Mouse (Mus musculus): ENCODE measurements around the gene Cd40.

The Cd40 gene

DNA sequence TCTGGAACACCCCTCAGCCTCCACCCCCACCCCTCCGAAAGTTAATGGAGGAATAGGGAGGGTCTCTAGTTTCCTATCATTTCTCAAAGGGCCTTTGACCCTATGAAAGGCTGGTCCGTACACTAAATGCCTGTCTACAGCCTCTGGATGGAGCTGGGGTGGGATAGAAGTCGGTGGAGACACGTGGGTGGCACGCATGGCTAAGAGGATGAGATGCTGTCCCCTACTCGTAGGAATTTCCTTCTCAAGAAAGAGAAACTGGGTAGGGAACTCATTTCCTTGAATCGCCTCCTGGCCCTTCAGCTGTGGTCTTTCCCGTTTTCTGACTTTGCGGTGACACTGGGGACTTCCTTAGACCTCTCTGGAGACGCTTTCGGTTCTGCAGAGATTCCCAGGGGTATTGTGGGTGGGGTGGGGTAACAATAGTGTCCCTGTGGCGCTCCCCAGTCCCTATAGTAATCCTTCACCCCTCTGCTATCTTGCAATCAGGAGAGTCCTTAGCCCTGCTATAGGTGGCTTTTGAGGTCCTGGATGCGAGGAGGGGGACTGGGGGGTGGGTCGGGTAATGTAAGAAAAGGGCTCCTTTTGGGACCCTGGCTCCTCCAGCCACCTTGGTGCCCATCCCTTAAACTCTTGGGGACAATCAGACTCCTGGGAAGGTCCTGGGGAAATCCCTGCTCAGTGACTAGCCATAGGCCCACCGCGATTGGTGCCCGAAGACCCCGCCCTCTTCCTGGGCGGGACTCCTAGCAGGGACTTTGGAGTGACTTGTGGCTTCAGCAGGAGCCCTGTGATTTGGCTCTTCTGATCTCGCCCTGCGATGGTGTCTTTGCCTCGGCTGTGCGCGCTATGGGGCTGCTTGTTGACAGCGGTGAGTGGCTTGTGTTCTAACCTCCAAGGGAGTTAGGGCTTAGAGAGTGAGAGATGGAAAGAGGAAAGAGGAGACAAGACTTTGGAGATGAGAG, at the start of gene Cd40:
TSS of gene Cd40 (plus strand) at position 740 of the 965 bp plus-strand sequence.
- peak in 1 of 2 experiments; percentile 48 for DNase-seq (ENCODE audit: low spot score in 2 of 2)

DNA sequence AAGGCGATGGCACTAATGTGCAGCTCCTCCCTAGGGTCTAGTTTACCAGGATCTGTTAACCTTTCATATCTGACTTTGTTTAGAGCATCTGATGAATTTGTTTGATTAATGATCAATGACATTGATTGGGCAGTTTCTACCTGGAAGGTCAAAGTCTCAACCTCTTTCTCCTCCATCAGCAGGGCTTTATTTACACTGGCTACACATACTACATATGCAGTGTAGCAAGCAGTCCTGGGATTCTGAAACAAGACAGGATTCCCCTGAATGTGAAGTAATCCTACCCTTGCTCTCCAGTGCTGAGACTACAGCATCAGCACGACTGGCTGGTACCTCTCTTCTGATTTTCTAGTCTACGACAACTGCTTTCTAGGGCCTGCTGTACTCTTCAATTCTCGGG, 48.6 kb upstream of the Cd40 start:
- no peak for DNase-seq (ENCODE audit: low spot score in 2 of 2)

DNA sequence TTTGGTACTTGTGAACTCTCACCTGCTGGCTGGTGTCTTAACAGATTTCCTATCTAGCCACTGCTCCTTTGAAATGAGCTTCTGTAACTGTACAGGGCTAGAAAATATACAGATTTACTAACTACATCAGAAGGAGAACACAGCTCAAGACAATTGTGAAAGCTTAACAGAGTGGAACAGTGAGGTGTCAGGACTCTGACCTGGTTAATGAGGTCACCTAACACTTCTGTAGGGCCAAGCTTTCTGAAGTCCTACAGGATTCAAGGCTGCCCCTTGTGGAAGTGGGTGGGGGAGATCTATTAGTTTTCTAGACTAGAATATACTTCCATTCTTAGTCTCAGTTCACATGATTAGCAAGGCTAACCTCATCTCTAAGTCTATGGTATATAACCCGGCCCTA, 47.4 kb upstream of the Cd40 start:
- no peak for DNase-seq (ENCODE audit: low spot score in 2 of 2)

- no peak for DNase-seq (ENCODE audit: low spot score in 2 of 2)
Measured at GRCm38 (mm10) chr2:165009161-165009560, 46.3 kb upstream of the Cd40 start.

GRCm38 (mm10) chr2:165009581-165009980, 45.8 kb upstream of the Cd40 start:
- no peak for DNase-seq (ENCODE audit: low spot score in 2 of 2)

- no peak for DNase-seq (ENCODE audit: low spot score in 2 of 2)
Measured at GRCm38 (mm10) chr2:165010351-165010750, 45.1 kb upstream of the Cd40 start.

DNA sequence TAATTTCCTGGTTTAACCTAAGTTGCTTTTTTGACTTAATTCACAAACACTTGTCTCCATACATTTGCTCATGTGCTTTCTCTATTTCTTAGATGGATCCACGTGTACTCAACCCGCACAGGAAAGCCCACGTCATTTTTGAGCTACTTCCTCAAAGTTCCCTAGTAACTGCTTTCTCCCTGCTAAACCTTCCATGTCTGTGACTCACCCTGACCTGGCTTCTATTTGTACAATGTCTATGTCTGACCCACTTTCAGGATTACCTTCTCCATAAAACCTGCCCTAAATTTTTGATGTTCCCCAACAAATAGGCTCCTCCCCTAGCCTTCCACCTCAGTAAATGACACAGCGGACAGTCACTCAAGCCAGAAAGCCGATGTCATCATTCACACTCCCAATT, 40.5 kb upstream of the Cd40 start:
- no peak for DNase-seq (ENCODE audit: low spot score in 2 of 2)

DNA sequence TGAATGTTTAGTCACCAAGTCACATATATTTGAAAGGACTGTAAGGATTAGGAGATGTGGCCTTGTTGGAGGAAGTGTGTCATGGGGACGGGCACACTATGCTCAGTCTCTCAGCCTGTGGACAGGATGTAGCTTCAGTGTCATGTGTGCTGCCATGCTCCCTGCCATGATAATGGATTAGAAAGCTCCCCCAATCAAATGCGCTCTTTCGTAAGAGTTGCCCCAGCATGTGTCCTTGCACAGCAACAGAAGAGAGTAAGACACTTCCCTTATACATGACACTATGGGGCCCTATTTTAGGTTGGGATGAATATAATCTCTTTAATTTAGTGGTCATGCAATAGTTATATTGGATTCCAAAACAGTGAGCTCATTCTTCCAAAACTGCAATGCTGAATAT, 34.9 kb upstream of the Cd40 start:
- no peak for DNase-seq (ENCODE audit: low spot score in 2 of 2)

- no peak for DNase-seq (ENCODE audit: low spot score in 2 of 2)
Measured at GRCm38 (mm10) chr2:165027163-165027562, 28.3 kb upstream of the Cd40 start.

DNA sequence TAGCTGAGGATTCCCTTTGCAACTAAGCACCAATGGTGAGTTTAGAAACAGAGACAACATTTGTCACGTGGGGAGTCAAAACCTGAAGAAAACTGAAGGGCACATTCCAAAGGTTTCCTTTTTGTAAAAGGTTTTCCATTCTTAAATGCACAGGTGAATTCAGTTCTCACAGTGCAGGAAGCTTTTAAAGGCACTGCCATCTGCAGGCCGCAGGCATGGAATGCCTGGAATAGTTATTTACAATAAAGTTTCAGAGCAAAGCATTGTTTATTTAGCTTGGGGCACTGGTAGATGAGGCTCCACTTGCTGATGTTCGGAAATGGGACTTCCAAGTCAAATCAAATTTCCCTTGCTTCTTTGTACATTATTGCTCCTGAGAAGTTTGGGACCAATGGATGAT, 22.9 kb upstream of the Cd40 start:
- no peak for DNase-seq (ENCODE audit: low spot score in 2 of 2)

GRCm38 (mm10) chr2:165033306-165033705, 22.1 kb upstream of the Cd40 start:
- DNase-seq (ENCODE audit: low spot score in 2 of 2), result no peak

- peak; percentile 97 to 99 for DNase-seq (ENCODE audit: low spot score in 2 of 2)
Measured at GRCm38 (mm10) chr2:165034131-165035057, 21.0 kb upstream of the Cd40 start, which contains the start of gene Ncoa5. Gene Ncoa5 (minus strand): TSS chr2:165034867.

DNA sequence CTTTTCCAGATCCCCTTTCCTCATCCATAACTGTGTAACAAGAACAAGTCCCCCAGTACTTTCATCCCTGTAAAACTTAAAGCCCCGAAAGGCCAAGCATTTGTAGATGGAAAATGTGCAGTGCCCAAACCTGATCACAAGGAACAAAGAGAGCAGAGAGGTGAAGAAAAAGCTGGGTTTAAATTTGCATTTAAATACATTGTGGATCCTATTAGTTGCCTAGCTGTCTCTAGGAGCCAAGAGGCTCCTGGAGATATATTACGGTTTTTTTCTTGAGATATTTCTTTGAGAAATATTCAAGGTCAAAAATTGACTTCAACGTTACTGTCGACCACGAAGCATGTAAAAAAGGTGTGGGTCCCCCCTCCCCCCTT, 20.4 kb upstream of the Cd40 start:
- no peak for DNase-seq (ENCODE audit: low spot score in 2 of 2)

- DNase-seq (ENCODE audit: low spot score in 2 of 2), result no peak
Measured at GRCm38 (mm10) chr2:165037415-165037814, 18.0 kb upstream of the Cd40 start.

DNA sequence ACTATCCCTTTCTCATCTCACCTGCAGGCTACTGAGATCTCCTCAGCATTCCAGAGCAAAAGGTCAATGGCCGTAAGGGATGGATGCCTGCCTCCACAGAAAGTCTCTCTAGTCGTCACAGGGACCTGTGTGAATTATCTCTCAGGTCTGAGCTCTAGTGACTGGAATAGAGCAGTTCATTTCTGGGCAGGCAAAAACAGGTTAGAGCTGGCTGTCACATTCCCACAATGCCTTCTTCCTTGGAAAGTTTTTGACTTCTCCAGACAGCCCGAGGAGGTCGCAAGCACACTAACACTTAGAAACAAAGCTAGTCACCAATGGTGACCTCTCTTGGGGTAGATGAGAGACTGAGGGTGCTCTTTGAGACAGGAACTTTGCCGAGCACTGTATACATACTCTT, 13.3 kb upstream of the Cd40 start:
- DNase-seq (ENCODE audit: low spot score in 2 of 2), result no peak

- no peak for DNase-seq (ENCODE audit: low spot score in 2 of 2)
Measured at GRCm38 (mm10) chr2:165043090-165043636, 12.3 kb upstream of the Cd40 start.

DNA sequence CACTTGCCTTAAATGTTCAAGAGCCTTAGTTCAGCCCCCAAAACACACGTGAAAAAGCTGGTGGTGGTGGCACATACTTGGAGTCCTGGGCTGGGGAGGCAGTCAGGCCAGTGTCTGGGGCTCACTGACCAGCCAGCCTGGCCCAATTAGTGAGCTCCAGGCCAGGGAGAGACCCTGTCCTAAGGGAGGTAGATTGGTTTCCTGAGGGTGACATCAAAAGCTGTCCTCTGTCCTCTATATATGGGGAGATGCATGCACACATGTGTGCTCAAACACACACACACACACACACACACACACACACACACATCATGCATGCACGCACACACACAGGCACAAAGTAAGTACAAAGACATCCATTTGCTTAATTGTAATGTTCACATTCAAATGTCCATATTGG, 11.7 kb upstream of the Cd40 start:
- no peak for DNase-seq (ENCODE audit: low spot score in 2 of 2)

- DNase-seq (ENCODE audit: low spot score in 2 of 2), result no peak
Measured at GRCm38 (mm10) chr2:165049044-165049443, 6.4 kb upstream of the Cd40 start.

GRCm38 (mm10) chr2:165050826-165051548, 4.4 kb upstream of the Cd40 start:
- DNase-seq (ENCODE audit: low spot score in 2 of 2), result no peak

- DNase-seq (ENCODE audit: low spot score in 2 of 2), result no peak
Measured at GRCm38 (mm10) chr2:165051566-165051965, 3.9 kb upstream of the Cd40 start.

- no peak for DNase-seq (ENCODE audit: low spot score in 2 of 2)
Measured at GRCm38 (mm10) chr2:165055905-165056304, 478 bp downstream of the Cd40 start.
